Mouse (Mus musculus) retina, postnatal 1 day (tissue): Measurements from ENCODE around the gene Usp37.
A peak's percentile ranks its signal among the peaks of the same experiment; 100 is the strongest.

Source experiments
- DNase-seq: peaks from one replicate; pipeline ENCODE4 v3.0.0-alpha.2; 2012

Usp37 gene

DNA sequence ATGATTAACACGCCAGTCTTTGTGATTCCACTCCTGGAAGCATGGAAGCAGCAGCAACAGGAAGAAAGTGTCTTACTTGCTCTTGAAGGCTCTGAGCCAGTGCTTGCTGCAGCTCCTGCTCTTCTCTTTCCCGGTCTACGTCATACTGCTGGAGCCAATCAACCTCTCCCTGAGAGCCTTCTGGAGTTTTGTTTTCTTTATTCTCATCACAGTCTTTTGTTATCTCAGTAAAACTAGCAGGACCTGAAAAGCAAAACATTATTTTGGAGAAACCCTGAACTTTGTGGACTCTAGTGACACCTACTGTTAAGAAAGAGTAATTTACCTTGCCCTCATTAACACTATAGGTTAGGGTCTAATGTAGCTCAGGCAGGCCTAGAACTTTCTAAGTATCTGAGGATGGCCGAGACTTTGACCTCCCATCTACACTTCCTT, 91.5 kb downstream of the Usp37 start:
- DNase-seq: peak; percentile 78

GRCm38 (mm10) chr1:74444538-74444937, 99.5 kb downstream of the Usp37 start:
- DNase-seq: no peak

GRCm38 (mm10) chr1:74439166-74439876, 104.8 kb downstream of the Usp37 start:
- no peak for DNase-seq

DNA sequence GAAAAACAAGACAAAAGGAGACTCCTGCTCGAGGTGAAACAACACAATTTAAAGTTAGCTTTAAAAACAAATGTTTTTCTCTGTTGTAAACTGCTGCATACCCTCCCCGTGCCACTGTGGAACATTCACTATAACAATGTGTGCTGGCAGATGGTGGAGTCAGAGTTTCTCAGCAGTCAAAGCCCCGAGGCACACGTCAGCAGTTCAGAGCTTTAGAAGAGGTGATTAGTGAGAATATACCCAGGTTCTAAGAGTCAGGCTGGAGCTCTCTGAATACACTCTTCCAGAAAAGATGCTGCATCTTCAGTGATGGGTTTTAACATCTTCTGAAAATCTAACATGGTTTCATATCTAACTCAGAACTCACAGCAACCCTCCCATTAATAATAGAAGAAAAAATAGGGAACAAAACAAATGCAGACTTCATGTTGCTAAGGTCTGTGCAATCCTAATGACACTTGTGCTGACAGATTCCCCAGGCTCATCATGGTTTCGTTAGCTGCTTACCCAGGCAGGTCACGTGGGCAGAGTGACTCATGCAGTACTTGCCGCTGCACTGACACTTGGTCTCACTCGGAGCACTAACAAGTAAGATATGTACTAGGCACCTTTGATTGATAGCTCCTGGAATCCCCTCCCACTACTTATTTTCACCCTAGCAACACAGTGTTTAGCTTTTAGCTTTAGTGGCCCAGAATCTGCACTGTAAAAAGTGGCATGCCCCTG, 106.2 kb downstream of the Usp37 start:
- peak; percentile 29 for DNase-seq

GRCm38 (mm10) chr1:74435563-74435962, 108.5 kb downstream of the Usp37 start:
- no peak for DNase-seq

- DNase-seq: no peak
Observed at GRCm38 (mm10) chr1:74434596-74434995, 109.5 kb downstream of the Usp37 start.

DNA sequence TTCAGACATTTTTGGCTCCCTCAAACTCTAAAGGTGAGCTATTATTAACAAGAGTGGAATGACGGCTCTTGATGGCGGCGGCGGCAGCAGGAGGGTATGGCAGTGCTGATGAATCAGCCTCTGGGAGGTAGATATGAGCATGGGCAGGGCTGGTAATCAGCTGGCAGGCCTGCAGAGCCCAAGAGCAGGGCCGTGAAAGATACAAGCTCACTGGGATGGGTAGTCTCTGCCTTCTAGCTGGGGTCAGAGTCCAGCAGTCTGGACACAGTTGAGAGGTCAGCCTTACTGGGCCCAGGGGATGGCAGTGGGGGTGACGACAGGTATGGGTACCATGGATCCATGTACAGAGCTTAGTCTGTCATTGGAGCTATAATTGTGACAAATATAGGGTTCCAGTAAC, 110.9 kb downstream of the Usp37 start:
- no peak for DNase-seq

- no peak for DNase-seq
Observed at GRCm38 (mm10) chr1:74425845-74426244, 118.2 kb downstream of the Usp37 start.

DNA sequence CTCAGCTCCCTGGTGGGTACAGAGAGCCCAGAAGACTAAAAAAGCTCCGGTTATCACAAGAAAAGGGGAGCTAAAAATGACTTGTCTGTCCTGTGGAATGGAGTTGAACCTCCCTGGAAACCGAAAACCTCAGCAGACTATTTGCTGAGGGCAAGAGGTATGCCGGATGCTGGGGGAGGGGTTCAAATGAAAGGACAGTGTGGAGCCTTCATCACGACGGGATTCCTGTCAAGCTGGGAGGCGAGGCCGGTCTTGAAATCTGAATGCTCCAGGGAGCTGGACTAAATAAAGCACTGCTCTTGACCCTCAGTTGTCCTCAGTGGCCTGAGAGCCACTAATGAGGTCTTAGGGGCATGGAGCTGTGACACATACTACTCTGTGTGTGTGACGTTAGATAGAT, 120.9 kb downstream of the Usp37 start:
- DNase-seq: no peak

GRCm38 (mm10) chr1:74419440-74419794, 124.7 kb downstream of the Usp37 start:
- no peak for DNase-seq

DNA sequence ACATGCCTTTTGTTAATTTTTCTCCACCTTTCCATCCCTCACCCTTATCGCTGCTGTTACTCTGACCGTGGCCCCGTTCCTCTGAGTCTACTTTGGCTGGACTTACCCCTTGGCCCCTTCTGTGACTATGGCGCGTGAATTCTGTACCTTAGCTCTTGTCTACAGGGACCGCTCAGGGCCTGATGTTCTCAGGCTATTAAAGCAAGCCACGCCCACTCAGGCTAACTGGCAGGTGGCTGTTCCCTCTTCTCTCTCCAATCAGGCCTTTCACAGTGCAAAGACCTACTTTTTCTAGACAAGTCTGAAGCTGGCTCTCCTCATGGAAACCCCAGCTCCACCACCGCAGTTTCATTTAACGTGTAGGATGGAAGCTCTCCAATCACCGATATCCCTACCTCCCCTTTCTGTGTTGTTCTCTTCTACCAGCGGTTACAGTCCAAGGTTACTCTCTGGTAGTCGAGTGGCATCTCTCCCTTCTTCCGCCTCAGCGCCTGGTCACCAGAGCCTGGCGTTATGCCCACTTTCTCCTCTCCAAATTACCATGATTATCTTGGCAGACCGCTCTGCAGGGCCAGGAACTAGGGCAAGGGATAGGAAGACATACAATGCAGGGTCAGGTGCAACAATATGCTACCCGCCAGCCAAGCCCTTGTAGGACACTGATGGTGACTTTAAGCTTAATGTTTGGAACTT, 125.2 kb downstream of the Usp37 start:
- peak; percentile 85 for DNase-seq

- peak; percentile 29 for DNase-seq
Observed at GRCm38 (mm10) chr1:74415143-74415542, 128.9 kb downstream of the Usp37 start.

DNA sequence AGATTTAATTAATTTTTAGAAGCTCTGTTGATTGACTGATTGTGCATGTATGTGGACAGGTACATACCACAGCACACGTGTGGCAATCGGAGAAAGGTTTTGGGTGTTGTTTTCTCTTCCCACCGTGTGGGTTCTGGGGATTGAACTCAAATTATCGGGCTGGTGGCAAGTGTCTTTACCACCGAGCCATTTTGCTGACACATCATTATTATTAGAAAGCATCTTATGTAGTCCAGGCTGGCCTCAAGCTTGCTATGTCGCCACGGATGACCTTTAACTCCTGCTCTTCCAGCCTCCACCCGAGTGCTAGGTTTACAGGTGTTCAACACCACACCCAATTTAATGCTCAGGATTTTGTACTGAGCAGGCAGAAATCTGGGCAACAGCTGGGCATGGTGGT, 131.4 kb downstream of the Usp37 start:
- no peak for DNase-seq

GRCm38 (mm10) chr1:74411753-74412325, 132.2 kb downstream of the Usp37 start:
- no peak for DNase-seq

- DNase-seq: no peak
Observed at GRCm38 (mm10) chr1:74408589-74409504, 135.2 kb downstream of the Usp37 start, which contains the start of gene Vil1. Gene Vil1, plus strand, starts transcription at chr1:74409376.

GRCm38 (mm10) chr1:74404206-74404605, 139.9 kb downstream of the Usp37 start:
- DNase-seq: no peak

DNA sequence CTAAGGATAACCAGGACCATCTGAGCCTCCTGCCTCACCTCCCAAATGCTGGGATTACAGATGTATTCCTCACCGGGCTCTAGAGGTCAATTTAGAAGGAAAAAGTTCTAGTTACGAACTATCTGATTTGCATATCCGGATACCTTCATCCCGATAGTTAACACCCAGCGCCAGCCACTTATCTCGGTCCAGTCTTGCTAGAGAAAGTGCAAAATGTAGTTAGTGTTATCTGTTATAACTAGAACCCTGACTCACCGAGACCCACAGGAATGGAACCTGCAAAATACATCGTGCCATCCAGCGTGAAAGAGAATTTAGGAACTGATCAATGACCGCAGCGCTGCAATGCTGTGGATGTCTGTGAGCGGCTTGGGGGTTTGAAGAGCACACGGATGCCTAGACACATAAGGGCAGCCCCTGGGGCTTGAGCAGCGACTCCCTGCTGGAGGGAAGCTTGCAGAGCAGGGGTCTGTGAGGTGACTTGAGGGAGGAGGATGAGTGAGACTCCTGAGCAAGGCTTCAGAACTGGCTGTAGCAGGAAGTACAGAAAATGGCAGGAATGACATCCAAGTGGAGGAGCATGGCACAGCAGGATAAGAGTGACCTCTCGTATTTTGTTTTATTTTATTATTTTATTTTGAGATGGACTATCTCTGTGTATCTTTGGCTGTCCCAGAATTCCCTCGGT, 142.9 kb downstream of the Usp37 start:
- DNase-seq: no peak

GRCm38 (mm10) chr1:74400531-74400930, 143.6 kb downstream of the Usp37 start:
- DNase-seq: no peak

DNA sequence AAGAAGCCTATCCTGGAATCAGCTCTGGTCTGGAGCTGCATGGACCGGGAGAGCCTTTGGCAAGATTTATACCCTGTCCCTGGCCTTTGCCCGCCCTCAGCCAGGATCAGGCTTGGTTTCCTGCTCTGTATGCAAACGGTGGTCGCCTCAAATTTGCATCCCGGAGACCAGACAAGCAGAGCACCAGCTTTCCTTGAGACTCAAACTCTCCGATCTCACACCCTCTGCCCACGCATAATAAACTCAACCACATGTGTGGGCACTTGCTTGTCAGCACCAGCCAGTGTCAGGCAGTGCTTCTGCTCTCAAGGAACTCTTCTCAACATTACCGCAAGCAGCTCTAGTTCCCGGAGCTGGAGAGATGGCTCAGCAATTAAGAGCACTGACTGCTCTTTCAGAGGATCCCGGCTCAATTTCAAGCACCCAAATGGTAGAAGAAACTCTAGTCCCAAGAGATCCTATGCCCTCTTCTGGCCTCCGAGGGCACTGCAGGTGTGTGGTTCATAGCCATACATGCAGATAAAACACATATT, 146.1 kb downstream of the Usp37 start:
- DNase-seq: peak; percentile 84

DNA sequence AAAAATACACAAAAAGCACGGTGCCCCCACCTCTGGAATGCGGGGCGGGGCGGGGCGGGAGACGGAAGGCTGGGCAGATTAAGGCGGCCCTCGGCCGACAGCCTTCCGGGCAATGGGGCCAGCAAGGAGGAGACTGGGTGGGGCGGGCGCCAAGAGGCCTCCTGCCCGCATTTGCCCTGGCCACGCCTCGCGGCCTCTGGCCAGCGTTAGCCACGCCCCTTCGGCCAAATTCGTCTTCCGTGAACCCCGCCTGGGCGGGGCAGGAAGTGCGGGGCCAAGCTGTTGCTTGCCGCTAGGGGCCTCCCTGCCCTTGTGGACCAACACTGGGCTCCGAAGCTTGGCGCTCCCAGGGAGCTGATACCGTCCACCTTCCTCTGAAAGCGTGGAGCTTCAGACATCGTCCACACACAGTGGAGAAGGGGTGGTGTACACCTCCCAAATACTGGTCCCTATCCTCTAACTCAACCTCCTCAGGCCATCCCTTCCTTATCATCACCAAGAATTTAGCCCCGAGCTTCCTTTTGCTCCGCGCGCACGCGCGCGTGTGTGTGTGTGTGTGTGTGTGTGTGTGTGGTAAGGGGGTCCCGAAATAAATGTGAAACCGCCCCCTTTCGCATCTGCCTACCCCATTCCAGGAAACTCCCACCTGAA, 146.7 kb downstream of the Usp37 start:
- DNase-seq: peak; percentile 98
